Mouse (Mus musculus): ENCODE measurements around the gene Prdm10. TPM values are rescaled to one million over a fixed set of nuclear protein-coding genes. Genes with fewer than 3 reads are reported as not detected.

The Prdm10 gene
- total and polyA plus RNA-seq, 2 experiments from 2014 or later: 4.8 to 12.8 TPM

- no peak for TF ChIP-seq CTCF (IDR thresholded peaks at IDR 0.05; ENCODE audit: low read depth)
- Histone ChIP-seq H3K4me3 (ENCODE audit: low read length) (no peak overlapping the region), H3K9me3 (ENCODE audit: low read length) (no peaks in the 10 kb centered on the region), H3K27me3 (ENCODE audit: insufficient read depth, low read length) (no peaks in the 10 kb centered on the region), H3K4me1 (ENCODE audit: insufficient read depth, low read length) (0 out of 2 replicates have a peak, but pooled peaks cover 4% of the 10 kb centered on the region), H3K36me3 (ENCODE audit: insufficient read depth, low read length) (no peaks in the 10 kb centered on the region), H3K4me2 (ENCODE audit: low read depth, low read length) (no peak overlapping the region), H3K27ac (peak overlapping the region; percentile 15; the same call in 1 of the 2 replicates), H3K9ac (replicated peaks; ENCODE audit: low read length) (no peak overlapping the region)
- peak; percentile 27 for DNase-seq (ENCODE audit: low spot score)
- 77% methylated on average over 14 of the region's 14 CpGs for WGBS
- ATAC-seq: peak; percentile 51; the same call in 1 of the 2 replicates
Observed at GRCm38 (mm10) chr9:31290201-31290862, 10.0 kb downstream of the Prdm10 start.

- Histone ChIP-seq H3K27me3 (ENCODE audit: insufficient read depth, low read length) (no peaks in the 10 kb centered on the region), H3K4me2 (ENCODE audit: low read depth, low read length) (no peak overlapping the region), H3K4me3 (ENCODE audit: low read length) (no peak overlapping the region), H3K9me3 (ENCODE audit: low read length) (no peaks in the 10 kb centered on the region), H3K27ac (no peak overlapping the region), H3K9ac (replicated peaks; ENCODE audit: low read length) (no peak overlapping the region), H3K4me1 (ENCODE audit: insufficient read depth, low read length) (0 out of 2 replicates have a peak, but pooled peaks cover 4% of the 10 kb centered on the region), H3K36me3 (ENCODE audit: insufficient read depth, low read length) (no peaks in the 10 kb centered on the region)
- TF ChIP-seq CTCF (IDR thresholded peaks at IDR 0.05; ENCODE audit: low read depth): no peak
- WGBS: 77% methylated on average over 4 of the region's 4 CpGs
- ATAC-seq (no peak), DNase-seq (ENCODE audit: low spot score) (no peak)
Observed at GRCm38 (mm10) chr9:31291978-31292377, 11.6 kb downstream of the Prdm10 start.

GRCm38 (mm10) chr9:31293208-31293607 lies 12.9 kb downstream of the Prdm10 start:
- no peak overlapping the region for H3K4me3 ChIP-seq (ENCODE audit: low read length)

GRCm38 (mm10) chr9:31295311-31295710 lies 15.0 kb downstream of the Prdm10 start:
- no peak for ATAC-seq

More at GRCm38 (mm10) chr9:31293208-31293607, 12.9 kb downstream of the Prdm10 start:
- Histone ChIP-seq H3K9me3 (ENCODE audit: low read length) (no peaks in the 10 kb centered on the region), H3K27ac (no peak overlapping the region), H3K4me1 (ENCODE audit: insufficient read depth, low read length) (0 out of 2 replicates have a peak, but pooled peaks cover 4% of the 10 kb centered on the region), H3K36me3 (ENCODE audit: insufficient read depth, low read length) (no peaks in the 10 kb centered on the region), H3K4me2 (ENCODE audit: low read depth, low read length) (no peak overlapping the region), H3K27me3 (ENCODE audit: insufficient read depth, low read length) (no peaks in the 10 kb centered on the region), H3K9ac (replicated peaks; ENCODE audit: low read length) (no peak overlapping the region)
- WGBS: 80% methylated on average over 2 of the region's 2 CpGs
- ATAC-seq: no peak
- TF ChIP-seq CTCF (IDR thresholded peaks at IDR 0.05; ENCODE audit: low read depth): no peak
- DNase-seq (ENCODE audit: low spot score): no peak

GRCm38 (mm10) chr9:31296293-31296692 lies 16.0 kb downstream of the Prdm10 start:
- no peaks in the 10 kb centered on the region for H3K27me3 ChIP-seq (ENCODE audit: insufficient read depth, low read length)
- DNase-seq (ENCODE audit: low spot score): no peak
- H3K9ac ChIP-seq (replicated peaks; ENCODE audit: low read length): no peak overlapping the region
- TF ChIP-seq CTCF (IDR thresholded peaks at IDR 0.05; ENCODE audit: low read depth): no peak
- no peaks in the 10 kb centered on the region for H3K9me3 ChIP-seq (ENCODE audit: low read length)
- no peaks in the 10 kb centered on the region for H3K36me3 ChIP-seq (ENCODE audit: insufficient read depth, low read length)
- no peak overlapping the region for H3K27ac ChIP-seq
- no peaks in the 10 kb centered on the region for H3K4me1 ChIP-seq (ENCODE audit: insufficient read depth, low read length)
- WGBS: 85% methylated on average over 3 of the region's 3 CpGs
- no peak overlapping the region for H3K4me2 ChIP-seq (ENCODE audit: low read depth, low read length)
- no peak overlapping the region for H3K4me3 ChIP-seq (ENCODE audit: low read length)
- ATAC-seq: no peak

More at GRCm38 (mm10) chr9:31295311-31295710, 15.0 kb downstream of the Prdm10 start:
- Histone ChIP-seq H3K4me2 (ENCODE audit: low read depth, low read length) (no peak overlapping the region), H3K4me3 (ENCODE audit: low read length) (no peak overlapping the region), H3K27me3 (ENCODE audit: insufficient read depth, low read length) (no peaks in the 10 kb centered on the region), H3K4me1 (ENCODE audit: insufficient read depth, low read length) (0 out of 2 replicates have a peak, but pooled peaks cover under 1% of the 10 kb centered on the region), H3K9me3 (ENCODE audit: low read length) (no peaks in the 10 kb centered on the region), H3K27ac (no peak overlapping the region), H3K36me3 (ENCODE audit: insufficient read depth, low read length) (no peaks in the 10 kb centered on the region), H3K9ac (replicated peaks; ENCODE audit: low read length) (no peak overlapping the region)
- no peak for DNase-seq (ENCODE audit: low spot score)
- no peak for TF ChIP-seq CTCF (IDR thresholded peaks at IDR 0.05; ENCODE audit: low read depth)
- 71% methylated on average over 2 of the region's 2 CpGs for WGBS

- Histone ChIP-seq H3K4me3 (ENCODE audit: low read length) (no peak overlapping the region), H3K9me3 (ENCODE audit: low read length) (no peaks in the 10 kb centered on the region), H3K4me2 (ENCODE audit: low read depth, low read length) (no peak overlapping the region), H3K9ac (replicated peaks; ENCODE audit: low read length) (no peak overlapping the region), H3K4me1 (ENCODE audit: insufficient read depth, low read length) (no peaks in the 10 kb centered on the region), H3K27me3 (ENCODE audit: insufficient read depth, low read length) (no peaks in the 10 kb centered on the region), H3K36me3 (ENCODE audit: insufficient read depth, low read length) (no peaks in the 10 kb centered on the region), H3K27ac (no peak overlapping the region)
- DNase-seq (ENCODE audit: low spot score) (no peak), ATAC-seq (no peak)
- no peak for TF ChIP-seq CTCF (IDR thresholded peaks at IDR 0.05; ENCODE audit: low read depth)
- WGBS: 64% methylated on average over 6 of the region's 6 CpGs
Observed at GRCm38 (mm10) chr9:31298751-31299150, 18.4 kb downstream of the Prdm10 start.

- DNase-seq (ENCODE audit: low spot score) (no peak), ATAC-seq (no peak)
- Histone ChIP-seq H3K4me2 (ENCODE audit: low read depth, low read length) (no peak overlapping the region), H3K4me3 (ENCODE audit: low read length) (no peak overlapping the region), H3K9ac (replicated peaks; ENCODE audit: low read length) (no peak overlapping the region), H3K9me3 (ENCODE audit: low read length) (no peaks in the 10 kb centered on the region), H3K36me3 (ENCODE audit: insufficient read depth, low read length) (no peaks in the 10 kb centered on the region), H3K27me3 (ENCODE audit: insufficient read depth, low read length) (no peaks in the 10 kb centered on the region), H3K4me1 (ENCODE audit: insufficient read depth, low read length) (peaks cover under 1% of the 10 kb centered on the region; the same call in 1 of the 2 replicates), H3K27ac (no peak overlapping the region)
- WGBS: 90% methylated on average over 5 of the region's 5 CpGs
- TF ChIP-seq CTCF (IDR thresholded peaks at IDR 0.05; ENCODE audit: low read depth): no peak
Observed at GRCm38 (mm10) chr9:31300525-31300924, 20.2 kb downstream of the Prdm10 start.
